Mouse (Mus musculus) ES-Bruce4 (cell line): ENCODE measurements around the gene Slc32a1.

Experiments
- CTCF ChIP-seq: IDR thresholded peaks from one replicate; pipeline ENCODE4 v1.8.1; 2011; ENCODE audit warnings: low read depth, low read length
- EP300 ChIP-seq: IDR thresholded peaks from 2 replicates; pipeline ENCODE4 v1.6.1; 2011; ENCODE audit warnings: low read depth, low read length; ENCODE audit not compliant: insufficient read depth
- POLR2A ChIP-seq: IDR thresholded peaks from one replicate; pipeline ENCODE4 v1.8.1; 2011; ENCODE audit warnings: low read length; ENCODE audit not compliant: insufficient read depth

- TF ChIP-seq CTCF (no peak), EP300 (no peak), POLR2A (no peak)
Observed at GRCm38 (mm10) chr2:158570421-158571081, 40.0 kb upstream of the Slc32a1 start.
